Mouse (Mus musculus) lung, embryonic 16.5 days (tissue): Measurements from ENCODE around the gene Sapcd2. TPM values are rescaled to one million over a fixed set of nuclear protein-coding genes. Genes with fewer than 3 reads are reported as not detected.

Experiments used
- ATAC-seq: fragments of 200-750 bp; cut with Nextera tagmentation; 2 replicates; pipeline ENCODE4 v1.8.0; 2017; ENCODE audit warnings: low read depth, mild to moderate bottlenecking, moderate library complexity
- H3K27ac ChIP-seq: fragments of 300-500 bp; sonication (generic); 2 replicates; pipeline ENCODE4 v1.5.1; 2014; ENCODE audit warnings: mild to moderate bottlenecking, control low read depth, low read length
- H3K27me3 ChIP-seq: fragments of 300-500 bp; sonication (generic); 2 replicates; pipeline ENCODE4 v1.6.1; 2014; ENCODE audit warnings: low read depth, low read length, mixed read lengths; ENCODE audit not compliant: control insufficient read depth, insufficient read depth
- H3K36me3 ChIP-seq: fragments of 300-500 bp; sonication (generic); 2 replicates; pipeline ENCODE4 v1.6.1; 2014; ENCODE audit warnings: low read length; ENCODE audit not compliant: control insufficient read depth, insufficient read depth
- H3K4me1 ChIP-seq: fragments of 300-500 bp; sonication (generic); replicated peaks from 2 replicates; pipeline ENCODE4 v1.6.1; 2014; ENCODE audit warnings: low read length, mixed read lengths; ENCODE audit not compliant: control insufficient read depth, insufficient read depth
- H3K4me2 ChIP-seq: fragments of 300-500 bp; sonication (generic); 2 replicates; pipeline ENCODE4 v1.6.1; 2014; ENCODE audit warnings: low read depth, low read length, control low read depth
- H3K4me3 ChIP-seq: fragments of 300-500 bp; sonication (generic); 2 replicates; pipeline ENCODE4 v1.5.1; 2014; ENCODE audit warnings: mild to moderate bottlenecking, low read length, control low read depth
- H3K9ac ChIP-seq: fragments of 300-500 bp; sonication (generic); 2 replicates; pipeline ENCODE4 v1.6.1; 2014; ENCODE audit warnings: low read length, control low read depth
- H3K9me3 ChIP-seq: fragments of 300-500 bp; sonication (generic); 2 replicates; pipeline ENCODE4 v1.6.1; 2016; ENCODE audit warnings: low read length; ENCODE audit not compliant: control insufficient read depth
- WGBS: fragments of 180-500 bp; shearing (Covaris S2); extraction: QIAGEN DNeasy Blood & Tissue Kit; methylation state at CpG from one replicate; pipeline ENCODE4 v1.1.7; 2014; 5-methylcytosine and 5-hydroxymethylcytosine counted together
- polyA plus RNA-seq: library from polyadenylated mRNA; unstranded; fragments of >200 nt; fragmentation: Nextera tagmentation; extraction: Ambion mirVana; gene quantifications from 2 replicates; pipeline ENCODE4 v1.2.1, GENCODE M21; 2015

Gene Sapcd2
- polyA plus RNA-seq, result 39.0 and 39.3 TPM in 2 replicates

- under 1% methylated on average over 65 of the region's 65 CpGs for WGBS
- Histone ChIP-seq H3K27me3 (peaks cover 2% of the 10 kb centered on the region; the same call in 1 of the 2 replicates), H3K4me3 (peak within 1 kb of the TSS; percentile 82), H3K36me3 (peaks cover 9% of the 10 kb centered on the region), H3K9ac (peak within 1 kb of the TSS; percentile 79), H3K4me1 (peaks cover 24% of the 10 kb centered on the region), H3K9me3 (no peaks in the 10 kb centered on the region), H3K27ac (peak within 1 kb of the TSS; percentile 90), H3K4me2 (peak within 1 kb of the TSS; percentile 91)
- ATAC-seq, result peak; percentile 96
Measured at GRCm38 (mm10) chr2:25371764-25372643, at the start of gene Sapcd2. TSS of gene Sapcd2 (plus strand) at chr2:25372321.

GRCm38 (mm10) chr2:25326036-25326435 lies 46.1 kb upstream of the Sapcd2 start:
- 62% methylated on average over 2 of the region's 2 CpGs for WGBS

GRCm38 (mm10) chr2:25328440-25328839 lies 43.7 kb upstream of the Sapcd2 start:
- 41% methylated on average over 7 of the region's 7 CpGs for WGBS
- peaks cover 10% of the 10 kb centered on the region for H3K4me1 ChIP-seq
- H3K36me3 ChIP-seq, result no peaks in the 10 kb centered on the region
- H3K4me2 ChIP-seq, result no peak overlapping the region
- no peak overlapping the region for H3K4me3 ChIP-seq
- H3K27ac ChIP-seq, result no peak overlapping the region
- no peaks in the 10 kb centered on the region for H3K9me3 ChIP-seq
- no peak overlapping the region for H3K9ac ChIP-seq
- no peak for ATAC-seq
- H3K27me3 ChIP-seq, result no peaks in the 10 kb centered on the region

More at GRCm38 (mm10) chr2:25326036-25326435, 46.1 kb upstream of the Sapcd2 start:
- Histone ChIP-seq H3K4me3 (no peak overlapping the region), H3K9me3 (no peaks in the 10 kb centered on the region), H3K27me3 (no peaks in the 10 kb centered on the region), H3K9ac (no peak overlapping the region), H3K4me1 (peaks cover under 1% of the 10 kb centered on the region; the same call in 1 of the 2 replicates), H3K36me3 (no peaks in the 10 kb centered on the region), H3K4me2 (no peak overlapping the region), H3K27ac (no peak overlapping the region)
- no peak for ATAC-seq

DNA sequence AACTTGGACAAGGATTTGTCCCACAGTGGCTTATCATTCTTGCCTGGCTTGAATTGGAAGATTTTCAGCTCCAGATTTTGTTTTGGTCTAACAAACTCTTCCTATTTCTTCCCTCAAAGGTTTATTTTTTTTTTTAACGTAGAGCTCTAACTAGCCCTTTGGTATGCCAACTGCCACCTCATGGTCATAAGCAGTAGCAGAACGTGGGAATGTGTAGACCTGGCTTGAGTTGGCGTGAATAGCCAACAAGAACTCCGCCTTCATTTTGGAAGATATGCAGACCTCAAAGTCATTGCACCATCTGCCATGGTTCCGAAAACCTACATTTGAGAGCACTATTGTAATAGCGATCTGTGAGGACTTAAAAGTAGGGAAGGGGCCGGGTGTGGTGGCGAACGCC lies 40.7 kb upstream of the Sapcd2 start:
- ATAC-seq, result no peak
- Histone ChIP-seq H3K36me3 (0 out of 2 replicates have a peak, but pooled peaks cover 2% of the 10 kb centered on the region), H3K27me3 (no peaks in the 10 kb centered on the region), H3K4me3 (peak overlapping the region; percentile 92), H3K4me2 (peak overlapping the region; percentile 59), H3K27ac (no peak overlapping the region), H3K9ac (peak overlapping the region; percentile 96), H3K9me3 (no peaks in the 10 kb centered on the region), H3K4me1 (peaks cover 12% of the 10 kb centered on the region)
- 54% methylated on average over 9 of the region's 9 CpGs for WGBS

GRCm38 (mm10) chr2:25332286-25333160 lies 39.6 kb upstream of the Sapcd2 start, which contains the start of gene Man1b1:
TSS of gene Man1b1 (plus strand) at chr2:25332338.
- peak; percentile 99 for ATAC-seq
- Histone ChIP-seq H3K9ac (peak within 1 kb of the TSS; percentile 96), H3K36me3 (peaks cover 10% of the 10 kb centered on the region), H3K9me3 (no peaks in the 10 kb centered on the region), H3K4me3 (peak within 1 kb of the TSS; percentile 92), H3K27me3 (no peaks in the 10 kb centered on the region), H3K4me2 (peak within 1 kb of the TSS; percentile 82), H3K27ac (peak within 1 kb of the TSS; percentile 87), H3K4me1 (peaks cover 12% of the 10 kb centered on the region)
- WGBS, result under 1% methylated on average over 78 of the region's 78 CpGs

DNA sequence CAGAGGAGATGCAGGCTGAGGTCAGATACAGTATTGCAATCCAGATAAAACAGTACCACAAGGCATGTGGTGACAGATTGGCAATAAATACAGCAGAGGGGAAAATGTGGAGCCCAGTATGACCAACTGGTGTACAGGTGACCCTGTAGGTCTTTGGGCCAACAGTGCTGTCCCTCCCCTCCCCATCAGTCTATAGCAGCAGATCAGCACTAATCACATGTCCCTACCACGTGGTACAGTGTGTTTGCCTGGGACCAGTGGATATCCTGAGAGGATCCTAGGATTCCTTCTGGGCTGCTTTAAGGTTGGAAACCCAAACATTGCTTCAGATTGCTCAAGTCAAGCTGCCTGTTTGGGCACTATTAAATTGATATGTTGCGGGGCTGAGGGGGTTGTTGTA lies 38.6 kb upstream of the Sapcd2 start:
- Histone ChIP-seq H3K36me3 (peaks cover 19% of the 10 kb centered on the region), H3K27me3 (no peaks in the 10 kb centered on the region), H3K27ac (no peak overlapping the region), H3K9ac (peak overlapping the region; percentile 93), H3K4me1 (peaks cover 12% of the 10 kb centered on the region), H3K4me2 (peak overlapping the region; percentile 82), H3K9me3 (no peaks in the 10 kb centered on the region), H3K4me3 (peak overlapping the region; percentile 92)
- 76% methylated on average over 2 of the region's 2 CpGs for WGBS
- ATAC-seq, result no peak

DNA sequence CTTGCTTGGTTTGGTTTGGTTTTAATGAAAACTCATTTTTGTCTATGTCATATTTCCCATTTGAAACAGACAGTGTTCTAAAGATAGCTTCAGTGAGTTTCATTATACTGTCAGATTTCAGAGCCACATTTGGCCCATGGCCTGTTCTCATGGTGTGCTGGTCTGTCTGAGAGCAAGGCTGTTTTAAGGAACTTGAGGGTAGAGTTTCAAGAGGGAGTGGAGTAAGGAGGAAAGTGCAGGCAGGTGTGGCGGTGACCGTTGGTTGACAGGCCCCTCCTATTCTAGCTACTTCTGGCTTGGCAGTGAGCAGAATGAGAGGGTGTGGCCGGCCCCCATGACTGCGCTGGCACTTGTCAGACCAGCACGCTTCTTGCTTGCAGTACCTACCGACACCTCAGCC lies 33.8 kb upstream of the Sapcd2 start:
- Histone ChIP-seq H3K4me2 (no peak overlapping the region), H3K27ac (no peak overlapping the region), H3K9ac (no peak overlapping the region), H3K4me3 (no peak overlapping the region), H3K4me1 (peaks cover 4% of the 10 kb centered on the region), H3K27me3 (no peaks in the 10 kb centered on the region), H3K9me3 (no peaks in the 10 kb centered on the region), H3K36me3 (peaks cover 33% of the 10 kb centered on the region)
- WGBS, result 83% methylated on average over 6 of the region's 6 CpGs
- ATAC-seq, result no peak

GRCm38 (mm10) chr2:25348162-25348561 lies 24.0 kb upstream of the Sapcd2 start:
- Histone ChIP-seq H3K36me3 (peaks cover 51% of the 10 kb centered on the region), H3K9me3 (no peaks in the 10 kb centered on the region), H3K4me1 (no peaks in the 10 kb centered on the region), H3K4me2 (no peak overlapping the region), H3K27me3 (no peaks in the 10 kb centered on the region), H3K9ac (no peak overlapping the region), H3K27ac (no peak overlapping the region), H3K4me3 (no peak overlapping the region)
- no peak for ATAC-seq
- WGBS, result 91% methylated on average over 7 of the region's 7 CpGs

DNA sequence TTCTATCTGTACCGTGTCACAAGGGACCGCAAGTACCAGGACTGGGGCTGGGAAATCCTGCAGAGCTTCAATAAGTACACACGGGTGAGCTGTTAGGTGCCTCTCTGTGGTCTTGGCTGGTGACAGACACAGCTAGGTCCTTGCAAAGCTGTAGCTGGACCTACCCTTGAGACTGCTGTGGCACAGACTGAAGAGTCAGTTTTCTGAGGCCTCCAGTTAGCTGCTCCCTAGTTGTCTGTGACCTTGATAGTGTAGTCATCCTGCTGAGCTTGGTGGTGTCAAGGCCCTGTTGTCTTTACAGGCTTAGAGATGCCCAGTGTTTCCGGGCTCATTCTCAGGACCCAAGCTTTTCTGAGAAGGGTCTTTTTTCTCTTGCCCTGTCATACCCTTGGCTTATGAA lies 22.6 kb upstream of the Sapcd2 start:
- H3K27me3 ChIP-seq, result no peaks in the 10 kb centered on the region
- ATAC-seq, result no peak
- H3K4me1 ChIP-seq, result no peaks in the 10 kb centered on the region
- H3K27ac ChIP-seq, result no peak overlapping the region
- H3K4me2 ChIP-seq, result no peak overlapping the region
- no peak overlapping the region for H3K9ac ChIP-seq
- peaks cover 42% of the 10 kb centered on the region for H3K36me3 ChIP-seq
- no peaks in the 10 kb centered on the region for H3K9me3 ChIP-seq
- WGBS, result 92% methylated on average over 4 of the region's 4 CpGs
- no peak overlapping the region for H3K4me3 ChIP-seq
